Comparison of ENCODE assay signal across 8 mouse cellular contexts in the genomic region with DNA sequence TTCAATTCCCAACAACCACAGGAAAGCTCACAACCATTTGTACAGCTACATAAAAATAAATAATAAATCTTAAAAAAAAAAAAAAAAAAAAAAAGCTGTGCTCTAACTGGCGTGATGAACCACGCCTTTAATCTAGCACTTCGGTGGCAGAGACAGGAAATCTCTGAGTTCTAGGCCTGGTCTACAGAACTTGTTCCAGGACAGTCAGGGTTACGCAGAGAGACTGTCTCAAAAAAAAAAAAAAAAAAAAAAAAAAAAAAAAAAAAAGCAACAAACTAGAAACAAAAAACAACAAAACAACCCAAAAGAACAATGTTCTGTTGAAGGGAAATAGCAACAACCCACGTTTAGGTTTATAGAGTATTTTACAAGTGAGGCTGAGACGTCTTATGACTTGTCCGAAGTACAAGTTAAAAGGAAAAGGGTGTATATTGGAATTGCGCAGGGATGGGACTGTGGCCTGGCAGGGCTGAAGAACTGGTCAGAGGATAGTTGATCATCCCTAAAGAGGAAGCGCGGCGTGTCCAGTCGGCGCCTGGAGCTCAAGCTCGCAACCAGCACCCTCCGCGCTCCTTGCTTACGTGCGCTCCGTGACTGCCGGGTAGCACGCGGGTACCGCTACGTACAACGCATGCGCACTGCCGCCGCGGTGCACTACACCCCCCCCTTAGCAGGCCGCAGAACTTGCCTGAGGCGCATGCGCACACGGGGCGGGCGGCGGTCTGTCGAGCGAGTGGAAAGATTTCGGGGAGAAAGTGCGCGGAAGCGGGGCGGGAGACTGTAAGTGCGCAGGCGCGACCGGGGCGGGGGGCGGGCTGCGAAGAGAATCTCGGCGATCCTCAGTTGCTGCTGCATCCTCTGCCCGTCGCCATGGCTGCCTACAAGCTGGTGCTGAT. TPM values are rescaled to one million over a fixed set of nuclear protein-coding genes. Genes with fewer than 3 reads are reported as not detected.
DNase-seq lines count a peak whose midpoint lies in the region; ATAC-seq lines count a peak whose summit lies in the region.

TSS of gene Pgam1 (plus strand) at position 746 of the 896 bp plus-strand sequence.

- peak within 1 kb of the TSS; percentile 93 for H3K9ac ChIP-seq in hindbrain, embryonic 12.5 days

- H3K4me2 ChIP-seq in hindbrain, embryonic 12.5 days (replicated peaks) = peak within 1 kb of the TSS; percentile 65

- H3K36me3 ChIP-seq in hindbrain, embryonic 12.5 days = peaks cover 10% of the 10 kb centered on the region

- H3K27me3 ChIP-seq in hindbrain, embryonic 12.5 days = 0 out of 2 replicates have a peak, but pooled peaks cover 4% of the 10 kb centered on the region

- DNase-seq in NIH3T3 (ENCODE audit: low read depth) = peak; percentile 100
- DNase-seq in cerebellum, postnatal 10 days = peak; percentile 98 to 99
- DNase-seq in frontal cortex, postnatal 10 days (ENCODE audit: low spot score in 2 of 2) = peak; percentile 93 to 95
- DNase-seq in layer of hippocampus, postnatal 14 days (ENCODE audit: low spot score in 2 of 2) = peak; percentile 94 to 98
- DNase-seq in lung, postnatal 14 days = peak; percentile 97
- DNase-seq in retina, adult 2 months (ENCODE audit: low read depth, low spot score) = peak; percentile 99
- DNase-seq in thymus, postnatal 36 days = peak; percentile 96 to 98

- WGBS in hindbrain, embryonic 12.5 days = 5% methylated on average over 54 of the region's 54 CpGs

- H3K4me1 ChIP-seq in hindbrain, embryonic 12.5 days = peaks cover 20% of the 10 kb centered on the region

- peak; percentile 95 for ATAC-seq in hindbrain, embryonic 12.5 days (ENCODE audit: low FRiP score)

- H3K9me3 ChIP-seq in hindbrain, embryonic 12.5 days (replicated peaks) = no peaks in the 10 kb centered on the region

- peak within 1 kb of the TSS; percentile 87 for H3K27ac ChIP-seq in hindbrain, embryonic 12.5 days

- peak within 1 kb of the TSS; percentile 93 for H3K4me3 ChIP-seq in hindbrain, embryonic 12.5 days

RNA-seq across cellular contexts. Expression of gene Pgam1, which starts in this region (rescaled TPM):
- 514 and 546 TPM in 2 replicates for polyA plus RNA-seq in hindbrain, embryonic 12.5 days (2016; fragmentation: Nextera tagmentation; extraction: Ambion mirVana)
- 100 to 1,000 TPM; 569 to 570 TPM for total RNA-seq in layer of hippocampus, postnatal 14 days (2021)

Comparison
In these comparisons a context has a peak if more than half of its experiments do, and no peak if none do; other contexts are left out.
1. Peak in every context shown above with its lines: DNase-seq, ATAC-seq, H3K4me3 ChIP-seq and H3K27ac ChIP-seq.